Mouse (Mus musculus): Measurements from ENCODE around the gene E130114P18Rik.
A peak's percentile ranks its signal among the peaks of the same experiment; 100 is the strongest.

The E130114P18Rik gene

DNA sequence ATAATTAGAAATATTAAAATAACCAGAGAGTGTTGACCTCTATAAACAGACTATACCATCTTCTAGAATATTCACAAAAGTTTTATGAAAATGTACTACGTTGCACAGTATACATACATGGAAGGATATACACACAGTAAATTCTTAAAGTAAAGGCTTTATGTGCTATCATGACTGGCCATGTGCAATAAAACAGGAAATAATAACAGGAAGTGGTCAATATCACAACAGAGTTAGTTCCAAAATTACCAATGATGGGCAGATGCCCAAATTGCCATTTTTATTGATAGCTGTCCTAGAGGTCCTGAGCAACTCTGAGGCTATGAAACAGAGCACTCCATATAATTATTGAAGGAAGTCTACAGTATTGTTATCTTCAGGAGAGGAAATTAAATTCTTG lies 180.4 kb downstream of the E130114P18Rik start:
- DNase-seq: no peak

DNA sequence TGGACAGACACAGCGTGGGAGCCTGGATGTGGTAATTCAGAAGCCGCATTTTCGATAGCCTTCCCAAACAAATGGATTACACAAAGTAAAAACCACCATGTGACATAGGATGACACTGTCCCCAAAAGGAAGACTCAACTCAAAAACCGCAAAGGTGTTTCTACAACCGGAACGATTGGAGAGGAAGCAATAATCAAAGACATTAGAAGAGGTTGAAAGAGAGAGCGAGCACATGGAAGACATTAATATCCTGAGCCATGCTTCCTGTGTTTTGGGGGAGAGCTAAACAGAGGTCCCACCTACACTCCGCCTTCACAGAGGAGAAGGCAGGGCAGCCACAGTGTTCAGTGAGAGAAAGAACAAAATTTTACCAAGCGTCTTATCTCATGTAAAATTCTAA lies 181.5 kb downstream of the E130114P18Rik start:
- no peak for DNase-seq

DNA sequence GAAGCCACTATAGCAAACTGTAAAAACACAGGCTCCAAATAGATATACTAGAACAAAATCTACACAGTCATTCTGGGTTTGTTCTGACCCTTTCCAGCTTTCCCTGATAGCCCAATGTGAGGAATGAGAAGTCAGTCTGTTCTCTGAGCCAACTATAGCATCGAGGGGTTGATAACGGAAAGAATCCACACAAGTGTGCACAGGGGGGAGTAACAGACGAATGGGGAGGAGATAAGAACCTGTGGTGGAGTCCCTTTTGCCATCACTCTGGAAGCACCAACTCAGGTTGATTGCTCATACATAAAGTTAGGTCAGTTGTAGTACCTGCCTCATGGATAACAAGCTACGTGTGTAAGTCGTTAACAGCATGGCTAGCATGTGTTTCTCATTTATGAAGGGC lies 184.0 kb downstream of the E130114P18Rik start:
- DNase-seq: no peak

DNA sequence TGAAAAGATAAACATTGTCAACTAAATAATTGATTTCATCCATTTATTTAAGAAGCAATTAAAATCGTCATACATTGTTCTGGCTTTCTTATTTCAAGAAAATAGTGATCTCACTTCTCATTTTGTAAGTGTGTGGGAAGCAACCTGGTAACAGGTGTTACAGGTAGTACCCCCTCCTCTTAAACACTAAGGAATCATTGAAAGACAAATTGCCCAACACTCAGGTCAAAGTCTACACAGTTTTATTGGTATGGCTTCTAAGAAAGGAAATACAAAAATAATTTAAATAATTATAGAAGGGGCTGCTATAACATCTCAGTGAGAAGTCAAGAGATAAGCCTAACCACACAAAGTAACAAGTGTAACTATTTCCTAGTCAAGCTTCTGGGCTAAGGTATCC lies 188.1 kb downstream of the E130114P18Rik start:
- DNase-seq: no peak

DNA sequence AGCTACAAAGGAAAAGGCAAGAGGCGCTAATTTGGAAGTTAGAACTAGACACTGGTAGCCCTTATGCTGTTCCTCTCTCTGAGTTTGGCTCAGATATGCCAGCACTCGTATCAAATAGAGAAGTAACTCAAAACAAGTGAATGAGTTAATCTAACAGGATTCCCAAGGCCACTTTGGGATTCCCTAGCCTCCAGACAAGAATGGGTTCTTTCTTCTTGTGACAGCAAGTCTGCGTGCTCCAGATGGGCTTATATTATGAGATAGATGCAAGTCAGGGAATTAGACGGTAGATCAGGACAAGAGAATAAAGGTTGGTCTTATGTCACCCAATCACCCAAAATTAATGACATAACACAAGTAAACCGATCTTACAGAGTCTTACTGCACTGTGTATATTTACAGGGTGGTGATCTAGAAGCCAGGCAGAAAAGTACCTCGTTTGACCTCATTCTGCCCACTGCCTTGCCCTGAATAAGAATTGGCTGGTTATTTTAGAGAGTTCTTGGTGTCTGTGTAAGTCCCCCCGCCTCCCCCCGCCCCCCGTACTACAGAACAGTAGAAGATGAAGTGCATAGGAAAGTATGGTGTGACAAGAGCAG lies 190.4 kb downstream of the E130114P18Rik start:
- DNase-seq: peak in 1 of 2 experiments; percentile 41

DNA sequence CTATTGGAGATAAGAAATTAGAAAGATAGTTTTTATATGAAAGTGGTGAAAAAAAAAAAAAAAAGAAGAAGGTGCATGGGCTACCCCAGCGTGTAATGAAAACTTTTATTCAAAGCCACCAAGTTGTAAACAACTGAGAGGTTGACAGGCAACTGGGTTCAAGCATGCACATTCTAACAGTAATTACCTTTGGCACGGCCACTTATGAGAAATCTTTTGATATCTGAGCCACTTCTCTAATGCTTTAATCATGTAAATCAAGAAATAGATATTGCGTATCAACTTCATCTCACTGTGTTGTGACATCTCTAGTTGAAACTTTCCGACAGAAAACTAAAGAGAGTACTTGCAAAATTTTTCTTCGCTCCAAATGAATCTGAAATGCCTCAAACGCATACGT lies 192.7 kb downstream of the E130114P18Rik start:
- no peak for DNase-seq

DNA sequence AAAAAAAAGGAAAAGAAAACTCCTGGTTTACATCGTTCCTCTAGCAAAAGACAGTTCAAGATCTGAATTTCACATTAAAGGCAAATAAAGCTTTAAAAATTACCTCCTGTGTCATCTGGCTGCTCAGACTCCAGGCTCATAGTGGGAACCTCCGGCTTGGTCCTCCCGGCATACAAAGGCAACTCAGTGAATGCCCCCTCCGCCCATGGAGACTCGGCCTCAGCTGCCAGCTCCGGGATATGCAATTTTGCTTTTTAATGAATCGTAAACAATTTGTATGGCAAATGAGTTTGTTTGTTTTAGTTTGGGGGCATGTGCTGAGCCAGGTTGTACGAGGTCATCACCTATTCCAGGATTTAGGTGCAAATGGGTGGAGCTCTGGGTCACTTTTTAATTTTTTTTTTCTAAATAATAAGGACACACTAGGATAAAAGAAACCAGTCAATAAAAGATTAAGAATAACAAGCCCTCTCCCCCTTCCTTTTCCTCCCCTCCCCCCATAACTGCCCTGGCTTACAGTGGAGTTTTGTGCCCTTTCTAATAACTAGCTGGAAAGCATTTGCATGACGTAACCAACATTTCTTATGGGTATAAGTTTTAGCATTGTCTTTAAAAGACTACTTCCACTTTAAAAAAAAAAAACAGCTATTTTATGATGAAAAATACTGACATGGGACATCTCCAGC lies 193.3 kb downstream of the E130114P18Rik start:
- DNase-seq: peak; percentile 60 to 68

DNA sequence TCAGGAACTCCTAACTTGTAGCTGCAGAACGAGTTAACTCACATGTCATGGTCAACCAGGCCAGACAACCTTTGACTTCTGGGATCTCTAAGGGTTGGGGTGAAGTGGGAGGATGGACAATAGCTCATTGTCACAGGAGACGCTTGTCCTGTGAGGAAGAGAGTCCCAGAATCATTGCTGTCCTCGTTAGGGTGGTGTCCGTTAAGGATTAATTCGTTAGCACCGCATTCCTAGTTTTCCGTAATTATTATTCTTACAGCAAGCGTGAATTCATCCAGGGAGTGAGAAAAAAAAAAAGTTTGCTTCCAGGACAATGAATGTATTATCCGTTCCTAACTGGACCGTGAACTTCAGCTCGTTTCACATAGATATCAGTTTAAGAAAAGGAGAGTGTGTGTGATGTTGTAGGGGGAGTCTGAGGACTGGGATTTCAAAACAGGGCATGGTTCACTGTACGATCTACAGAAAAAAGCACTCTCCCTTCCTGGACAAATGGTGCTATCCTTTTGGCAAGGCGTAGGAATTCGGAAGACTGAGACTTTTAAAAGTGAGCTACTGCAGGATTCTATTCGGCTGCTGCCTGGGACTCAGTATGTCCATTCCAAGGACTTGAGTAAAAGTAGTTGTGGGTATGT lies 195.0 kb downstream of the E130114P18Rik start:
- peak in 1 of 2 experiments; percentile 61 for DNase-seq

DNA sequence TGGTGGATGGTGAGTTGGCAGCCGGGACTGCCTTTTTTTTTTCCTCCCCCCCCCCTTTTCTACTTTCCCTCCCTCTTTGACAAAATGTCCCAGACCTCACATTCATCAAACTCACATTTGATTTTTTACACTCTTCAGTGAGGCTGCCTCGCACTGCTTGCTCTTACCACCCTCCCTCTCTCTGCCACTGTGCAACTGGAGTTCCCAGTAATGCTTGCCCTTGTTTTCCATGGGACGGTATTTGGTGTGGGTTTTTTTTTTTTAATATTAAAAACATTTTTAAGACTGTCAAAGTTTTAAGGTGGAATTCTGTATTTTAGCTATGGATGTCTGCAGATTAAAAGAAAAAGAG lies 195.8 kb downstream of the E130114P18Rik start:
- DNase-seq: no peak

DNA sequence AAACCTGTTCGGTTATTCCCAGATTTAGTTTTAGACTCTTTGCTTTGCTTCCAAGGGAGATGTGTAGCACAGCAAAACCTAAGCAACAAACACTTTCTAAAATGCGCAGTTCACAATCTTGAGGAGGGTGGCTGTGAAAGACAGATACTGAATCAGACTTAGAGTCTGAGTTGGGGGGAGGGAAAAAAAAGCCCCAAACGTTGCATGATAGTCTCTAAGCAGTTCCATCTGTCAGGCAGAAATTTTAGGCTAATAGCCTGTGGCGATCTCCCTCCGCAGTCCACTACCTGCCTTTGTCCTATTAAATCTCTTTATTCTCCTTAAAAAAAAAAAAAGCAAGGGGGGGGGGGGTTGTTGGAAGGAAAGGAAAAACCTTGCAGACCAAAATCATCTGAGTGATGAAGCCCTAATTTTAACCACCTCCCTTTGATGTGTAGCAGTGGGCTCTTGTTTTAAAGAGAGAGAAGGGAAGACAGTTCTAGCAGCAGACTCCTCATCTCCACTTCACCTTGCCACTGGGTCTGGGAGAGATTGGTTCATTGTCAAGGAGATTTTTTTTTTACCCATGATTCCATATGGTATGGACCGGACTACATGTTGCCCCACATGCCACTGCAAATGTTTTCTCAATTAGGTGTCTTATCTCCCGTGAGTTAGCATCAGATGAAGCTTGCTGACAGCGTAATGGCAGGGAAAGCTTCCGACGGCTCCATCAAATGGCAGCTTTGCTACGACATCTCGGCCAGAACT lies 196.4 kb downstream of the E130114P18Rik start:
- peak; percentile 63 to 77 for DNase-seq

DNA sequence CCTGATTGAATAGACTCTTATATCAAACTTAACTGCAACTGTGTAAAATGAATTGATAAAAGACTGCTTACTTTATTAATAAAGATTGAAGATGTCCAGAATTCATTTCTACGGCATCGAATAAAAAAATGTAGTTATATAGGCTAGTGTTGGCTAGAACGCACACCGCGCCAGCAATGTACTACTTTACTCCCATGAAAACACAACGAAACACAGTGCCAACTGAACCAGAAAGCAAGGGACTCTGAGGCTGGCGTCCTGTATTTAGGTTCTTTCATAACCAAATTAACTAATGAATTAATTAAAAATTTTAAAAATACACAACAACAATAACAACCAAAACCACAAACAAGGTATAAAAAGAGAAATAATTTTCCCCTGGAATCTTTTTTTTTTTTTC lies 197.0 kb downstream of the E130114P18Rik start:
- peak; percentile 30 to 52 for DNase-seq

DNA sequence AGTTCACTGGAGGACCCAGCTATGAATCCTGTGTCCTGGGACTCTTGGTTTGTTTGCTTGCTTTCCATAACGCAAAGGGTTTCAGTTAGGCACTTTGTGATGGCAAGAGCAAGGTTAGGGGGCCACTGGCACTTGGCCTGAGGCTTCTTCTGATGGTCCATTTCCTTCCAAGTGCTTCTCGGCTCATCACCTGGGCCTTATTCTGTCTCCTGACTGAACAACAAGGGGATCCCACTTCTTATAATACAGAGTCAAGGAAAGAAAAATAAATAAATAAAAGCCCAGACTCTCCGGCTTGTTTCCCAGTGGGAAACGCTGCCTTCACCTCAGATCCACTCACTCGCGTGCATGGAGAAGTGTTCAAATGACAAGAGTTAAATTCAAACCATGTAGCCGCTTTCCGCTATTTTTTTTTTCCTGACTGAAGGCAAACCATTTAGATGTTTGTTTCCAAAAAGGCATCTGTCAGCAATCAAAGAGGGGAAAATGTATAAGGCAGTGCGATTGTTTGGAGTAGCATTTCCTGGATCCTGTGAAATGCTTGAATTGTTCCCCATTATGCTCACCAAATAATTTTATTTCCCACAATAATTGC lies 199.2 kb downstream of the E130114P18Rik start:
- peak; percentile 35 to 46 for DNase-seq

DNA sequence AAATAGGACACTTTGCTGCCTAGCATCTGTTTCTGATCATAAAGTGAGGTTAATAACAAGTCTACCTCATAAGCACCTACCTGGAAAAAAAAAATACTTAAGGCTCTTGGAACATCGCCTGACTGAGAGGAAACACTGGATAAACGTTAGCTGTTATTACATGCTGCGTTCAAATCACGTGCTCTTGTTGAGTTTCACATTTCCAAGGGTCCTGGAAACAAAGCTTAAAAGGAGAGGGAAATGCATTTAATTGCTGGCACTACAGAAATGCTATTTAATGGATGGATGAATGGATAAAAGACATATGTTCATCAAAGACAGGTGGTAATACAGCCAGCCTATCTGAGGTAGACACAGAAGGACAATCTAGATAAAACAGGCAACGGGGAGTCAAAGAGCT lies 200.4 kb downstream of the E130114P18Rik start:
- no peak for DNase-seq

DNA sequence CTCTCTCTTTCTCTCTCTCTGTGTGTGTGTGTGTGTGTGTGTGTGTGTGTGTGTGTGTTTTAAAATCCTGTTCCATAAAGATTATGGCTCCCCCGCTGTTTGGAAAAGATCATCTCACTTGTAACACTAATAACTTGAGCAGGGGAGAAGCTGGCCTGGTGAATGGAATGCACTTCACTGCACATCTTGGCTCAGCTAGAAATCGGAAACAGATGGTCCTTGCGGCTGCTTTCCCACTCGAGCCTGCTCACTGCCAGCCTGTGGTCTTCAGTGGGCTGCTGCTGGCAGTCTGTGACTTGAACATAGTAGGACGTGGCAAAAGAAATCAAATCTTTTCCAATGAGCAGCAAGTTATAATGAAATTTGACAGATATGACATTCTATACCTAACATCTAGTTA lies 202.4 kb downstream of the E130114P18Rik start:
- DNase-seq: peak; percentile 81 to 91

DNA sequence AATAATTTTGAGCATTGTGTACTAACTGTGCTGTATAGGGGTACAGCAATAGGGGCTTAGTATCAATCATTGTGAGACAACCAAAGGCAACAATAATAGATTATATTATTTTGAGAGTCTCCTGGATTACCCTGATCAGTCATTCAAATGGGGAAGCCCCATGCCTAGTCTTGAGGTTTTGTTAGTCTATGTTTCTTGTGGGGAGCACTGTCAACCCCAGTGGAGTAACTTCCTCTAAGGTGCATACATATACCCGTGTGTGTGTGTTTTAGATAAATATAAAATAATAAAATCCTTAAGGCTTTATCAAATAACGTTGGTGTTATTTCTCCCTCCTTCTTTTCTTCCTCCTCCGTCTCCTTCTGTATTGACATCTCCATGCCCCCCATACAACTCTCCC lies 208.6 kb downstream of the E130114P18Rik start:
- no peak for DNase-seq

DNA sequence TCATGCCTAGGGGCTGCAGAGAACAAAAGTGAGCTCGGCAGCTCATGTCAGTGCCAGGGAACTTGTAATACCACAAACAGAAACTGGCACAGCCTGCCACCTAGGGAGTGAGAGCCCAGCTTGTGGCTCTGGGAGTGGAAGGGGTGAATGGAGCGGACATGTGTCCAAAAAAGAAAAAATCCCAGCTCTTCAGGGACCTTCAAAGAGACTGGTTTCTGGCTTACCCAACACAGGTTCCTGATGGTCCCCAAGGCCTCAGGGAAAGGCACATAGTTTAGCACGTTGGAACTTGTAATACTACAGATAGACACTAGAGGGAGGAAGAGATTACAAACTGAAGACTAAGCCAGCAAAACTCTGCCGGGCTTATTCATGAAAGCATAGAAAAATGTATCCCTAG lies 213.2 kb downstream of the E130114P18Rik start:
- DNase-seq: peak in 1 of 2 experiments; percentile 13

DNA sequence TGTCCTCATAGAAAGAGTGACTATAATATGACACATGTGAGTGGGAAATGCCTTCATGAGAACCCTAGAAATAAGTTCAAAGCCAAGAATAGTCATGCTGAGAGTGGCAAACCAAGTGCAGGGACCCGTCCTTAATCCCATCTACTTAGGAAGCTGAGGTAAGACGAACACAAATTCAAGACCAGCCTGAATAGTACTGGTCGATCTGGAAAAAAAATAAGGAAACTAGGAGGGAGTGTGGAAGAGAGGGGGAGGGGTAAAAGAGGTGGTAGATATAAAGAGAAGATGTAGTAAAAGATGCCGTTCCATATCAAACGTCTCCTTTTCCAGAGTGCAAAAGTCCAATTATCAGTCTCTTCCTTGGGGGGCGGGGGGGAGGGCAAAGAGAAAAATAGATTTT lies 213.7 kb downstream of the E130114P18Rik start:
- DNase-seq: no peak

DNA sequence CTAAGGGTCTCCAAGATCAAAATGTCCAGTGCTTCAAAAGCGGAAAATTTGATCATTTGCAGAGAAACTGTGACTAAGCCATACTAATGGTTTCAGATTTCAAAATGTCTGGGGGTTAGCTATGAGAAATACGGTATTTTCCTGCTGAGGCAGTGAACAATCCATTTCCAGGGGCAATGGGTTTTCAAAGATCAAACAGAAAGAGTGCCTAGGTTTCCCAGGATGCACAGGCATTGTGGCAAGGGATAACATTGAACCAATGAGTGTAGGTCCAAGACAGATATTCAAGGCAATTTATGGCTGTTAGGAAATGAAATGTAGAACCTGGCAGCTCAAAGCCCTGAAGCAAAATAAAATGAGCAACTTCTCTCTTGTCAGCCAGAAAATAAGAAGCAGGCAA lies 220.3 kb downstream of the E130114P18Rik start:
- DNase-seq: no peak

DNA sequence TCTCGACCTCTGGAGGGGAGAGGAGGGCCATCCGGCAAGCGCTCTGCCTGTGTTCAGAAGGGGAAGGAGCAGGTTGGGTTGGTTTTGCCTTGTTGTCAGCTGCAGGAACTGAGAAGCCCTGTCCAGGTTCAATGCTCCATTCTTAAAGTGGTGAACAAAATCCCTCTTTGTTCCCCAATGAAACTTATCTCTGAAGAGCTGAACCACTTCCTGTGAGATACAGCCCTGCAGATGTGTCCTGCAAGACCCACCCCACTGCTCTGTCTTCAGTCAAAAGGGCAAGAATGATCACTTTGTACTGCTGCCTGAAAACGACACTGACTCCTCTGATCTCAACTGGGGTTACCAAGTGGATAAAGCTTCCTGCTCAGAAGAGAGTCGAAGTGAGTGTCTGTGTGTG lies 233.9 kb downstream of the E130114P18Rik start:
- no peak for DNase-seq

DNA sequence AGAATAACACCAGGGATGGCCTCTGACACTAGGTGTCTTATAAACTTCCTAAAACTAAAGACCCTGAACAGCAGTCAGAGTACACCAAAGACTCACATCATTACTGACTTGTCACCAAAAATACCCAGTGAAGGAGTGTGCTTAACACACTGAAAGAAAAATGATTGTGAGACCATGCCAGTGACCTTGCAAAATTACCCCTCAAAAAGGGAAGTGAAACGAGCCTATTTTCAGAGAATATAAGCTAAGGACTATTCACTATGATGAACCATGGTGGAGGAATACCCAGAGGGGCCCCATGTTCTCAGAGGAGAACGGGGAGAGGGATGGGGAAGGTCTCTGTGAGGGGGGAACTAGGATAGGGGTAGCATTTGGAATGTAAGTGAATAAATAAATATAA lies 245.8 kb downstream of the E130114P18Rik start:
- no peak for DNase-seq

DNA sequence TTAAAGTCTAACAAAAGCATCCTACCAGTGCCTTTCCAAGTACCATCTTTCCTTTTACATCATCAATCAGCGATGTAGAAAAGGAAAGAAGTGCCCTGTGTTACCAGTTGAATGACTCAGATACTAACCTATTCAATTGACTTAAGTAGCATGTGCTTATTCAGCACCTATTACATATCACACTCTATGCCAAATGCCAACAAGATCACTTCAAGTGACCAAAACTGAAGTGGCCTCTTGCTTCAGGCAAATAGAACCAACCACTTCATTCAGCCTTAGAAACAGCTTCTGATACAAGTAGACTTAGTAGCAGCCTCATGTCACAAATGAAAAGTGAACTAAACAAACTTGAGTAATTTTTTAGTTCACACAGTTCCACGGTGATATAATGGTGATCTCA lies 249.4 kb downstream of the E130114P18Rik start:
- no peak for DNase-seq

Measured in cerebellum, postnatal 14 days (tissue).